Mouse (Mus musculus) erythroblast, embryonic 14.5 days (primary cell): ENCODE results near the gene Pum1. TPM values are rescaled to one million over a fixed set of nuclear protein-coding genes. Genes with fewer than 3 reads are reported as not detected.

Experiments used
- H3K27me3 ChIP-seq: 2 replicates; pipeline ENCODE4 v1.6.1; 2012; ENCODE audit warnings: inconsistent platforms; ENCODE audit not compliant: control insufficient read depth
- H3K36me3 ChIP-seq: 2 replicates; pipeline ENCODE4 v1.6.1; 2012; ENCODE audit warnings: mild to moderate bottlenecking, inconsistent platforms; ENCODE audit not compliant: control insufficient read depth
- H3K4me1 ChIP-seq: 2 replicates; pipeline ENCODE4 v1.6.1; 2012; ENCODE audit warnings: inconsistent platforms; ENCODE audit not compliant: control insufficient read depth
- H3K4me3 ChIP-seq: replicated peaks from 2 replicates; pipeline ENCODE3; 2012; ENCODE audit warnings: moderate library complexity, mild to moderate bottlenecking, inconsistent platforms
- H3K9me3 ChIP-seq: 2 replicates; pipeline ENCODE4 v1.6.1; 2012; ENCODE audit warnings: low read length, inconsistent platforms, mixed read lengths; ENCODE audit not compliant: control insufficient read depth
- GATA1 ChIP-seq: IDR thresholded peaks from 2 replicates; pipeline ENCODE4 v1.6.1; 2012; ENCODE audit warnings: low read length, inconsistent platforms, mixed read lengths
- TAL1 ChIP-seq: IDR thresholded peaks from 3 replicates; pipeline ENCODE4 v1.6.1; 2012; ENCODE audit warnings: low read length, inconsistent platforms, mixed read lengths
- polyA plus RNA-seq: library from polyadenylated mRNA; stranded (reverse); fragments of >175 nt; gene quantifications from 2 replicates; pipeline ENCODE4 v1.2.3, GENCODE M21; 2012

The Pum1 gene
- polyA plus RNA-seq, 1 experiment = 3.1 TPM

GRCm38 (mm10) chr4:130745561-130746306, 82.6 kb downstream of the Pum1 start:
- Histone ChIP-seq H3K9me3 (no peaks in the 10 kb centered on the region), H3K36me3 (peaks cover 100% of the 10 kb centered on the region), H3K4me1 (peaks cover 2% of the 10 kb centered on the region), H3K4me3 (no peak overlapping the region), H3K27me3 (no peaks in the 10 kb centered on the region)
- TF ChIP-seq GATA1 (no peak), TAL1 (no peak)

GRCm38 (mm10) chr4:130749566-130749965, 86.4 kb downstream of the Pum1 start:
- H3K4me3 ChIP-seq = no peak overlapping the region
- no peaks in the 10 kb centered on the region for H3K9me3 ChIP-seq
- peaks cover 100% of the 10 kb centered on the region for H3K36me3 ChIP-seq

DNA sequence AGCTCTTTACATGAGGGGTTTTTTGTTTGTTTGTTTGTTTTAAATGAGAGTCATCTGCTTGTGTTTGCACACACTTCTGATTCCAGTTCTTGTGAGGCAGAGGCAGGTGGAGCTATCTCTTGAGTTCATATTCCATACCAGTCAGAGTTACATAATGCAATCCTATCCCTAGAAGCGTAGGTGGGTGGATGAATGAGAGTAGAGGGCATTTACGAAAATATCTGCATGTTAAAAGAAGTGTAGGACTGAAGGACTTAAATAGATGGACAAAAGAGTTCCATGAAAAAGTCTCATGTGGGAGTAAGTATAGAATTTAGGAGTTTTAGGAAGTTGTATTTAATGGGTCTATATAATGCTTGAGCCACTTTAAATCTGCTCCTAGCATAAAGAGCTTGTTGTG, 88.8 kb downstream of the Pum1 start:
- Histone ChIP-seq H3K36me3 (peaks cover 99% of the 10 kb centered on the region), H3K4me3 (no peak overlapping the region), H3K9me3 (no peaks in the 10 kb centered on the region), H3K27me3 (no peaks in the 10 kb centered on the region), H3K4me1 (no peaks in the 10 kb centered on the region)
- TF ChIP-seq GATA1 = no peak
- no peak for TF ChIP-seq TAL1

More at GRCm38 (mm10) chr4:130749566-130749965, 86.4 kb downstream of the Pum1 start:
- Histone ChIP-seq H3K27me3 (no peaks in the 10 kb centered on the region), H3K4me1 (no peaks in the 10 kb centered on the region; the same call in 1 of the 2 replicates)
- TF ChIP-seq GATA1 (no peak), TAL1 (no peak)

DNA sequence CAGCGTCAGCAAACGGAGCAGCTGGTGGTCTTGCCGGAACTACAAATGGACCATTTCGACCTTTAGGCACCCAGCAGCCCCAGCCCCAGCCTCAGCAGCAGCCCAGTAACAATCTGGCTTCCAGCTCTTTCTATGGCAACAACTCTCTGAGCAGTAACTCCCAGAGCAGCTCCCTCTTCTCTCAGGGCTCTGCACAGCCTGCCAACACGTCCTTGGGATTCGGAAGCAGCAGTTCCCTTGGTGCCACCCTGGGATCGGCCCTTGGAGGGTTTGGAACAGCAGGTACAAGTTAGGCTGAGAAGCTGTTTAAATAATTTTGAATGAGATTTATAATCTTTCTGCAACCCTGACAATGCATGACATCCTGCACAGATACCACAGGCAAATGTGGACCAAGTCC, 89.5 kb downstream of the Pum1 start:
- no peaks in the 10 kb centered on the region for H3K4me1 ChIP-seq
- H3K4me3 ChIP-seq = no peak overlapping the region
- no peaks in the 10 kb centered on the region for H3K9me3 ChIP-seq
- peaks cover 99% of the 10 kb centered on the region for H3K36me3 ChIP-seq
- no peaks in the 10 kb centered on the region for H3K27me3 ChIP-seq
- no peak for TF ChIP-seq TAL1
- no peak for TF ChIP-seq GATA1

DNA sequence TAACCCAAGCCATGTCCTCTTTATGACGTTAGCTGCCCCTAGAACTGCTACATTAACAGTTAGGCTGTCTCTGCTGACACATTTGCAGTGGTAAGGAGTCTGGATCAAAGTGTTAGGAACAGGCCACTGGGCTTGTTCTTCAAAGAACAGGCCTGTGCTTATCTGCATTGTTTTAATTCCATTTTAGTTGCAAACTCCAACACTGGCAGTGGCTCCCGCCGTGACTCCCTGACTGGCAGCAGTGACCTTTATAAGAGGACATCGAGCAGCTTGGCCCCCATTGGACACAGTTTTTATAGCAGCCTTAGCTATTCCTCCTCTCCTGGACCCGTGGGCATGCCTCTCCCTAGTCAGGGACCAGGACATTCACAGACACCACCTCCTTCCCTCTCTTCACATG, 90.6 kb downstream of the Pum1 start:
- Histone ChIP-seq H3K36me3 (peaks cover 99% of the 10 kb centered on the region), H3K9me3 (no peaks in the 10 kb centered on the region), H3K4me1 (no peaks in the 10 kb centered on the region), H3K27me3 (no peaks in the 10 kb centered on the region), H3K4me3 (no peak overlapping the region)
- TF ChIP-seq TAL1 (no peak), GATA1 (no peak)

GRCm38 (mm10) chr4:130754776-130755175, 91.7 kb downstream of the Pum1 start:
- Histone ChIP-seq H3K4me3 (no peak overlapping the region), H3K4me1 (no peaks in the 10 kb centered on the region), H3K9me3 (no peaks in the 10 kb centered on the region), H3K36me3 (peaks cover 99% of the 10 kb centered on the region), H3K27me3 (no peaks in the 10 kb centered on the region)
- no peak for TF ChIP-seq TAL1
- no peak for TF ChIP-seq GATA1

- TF ChIP-seq GATA1 (no peak), TAL1 (no peak)
These were observed 96.8 kb downstream of the Pum1 start for GRCm38 (mm10) chr4:130759875-130760274.

DNA sequence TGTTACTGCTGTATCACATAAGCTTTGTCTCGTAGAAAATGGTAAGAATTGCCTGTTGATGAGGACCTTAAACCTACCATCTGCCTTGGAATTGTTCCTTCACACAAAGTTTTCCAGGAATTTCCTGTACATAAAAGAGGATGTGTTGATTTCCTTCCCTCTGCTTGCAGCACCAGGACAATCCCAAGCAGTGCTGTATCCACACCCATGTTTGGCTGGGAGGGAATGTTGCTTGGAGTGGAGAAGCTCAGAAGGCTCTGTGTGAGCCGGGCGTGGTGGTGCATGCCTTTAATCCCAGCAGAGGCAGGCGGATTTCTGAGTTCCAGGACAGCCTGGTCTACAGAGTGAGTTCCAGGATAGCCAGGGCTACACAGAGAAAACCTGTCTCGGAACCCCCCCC, 98.7 kb downstream of the Pum1 start:
- Histone ChIP-seq H3K4me3 (no peak overlapping the region), H3K4me1 (peaks cover 12% of the 10 kb centered on the region), H3K9me3 (no peaks in the 10 kb centered on the region), H3K27me3 (no peaks in the 10 kb centered on the region), H3K36me3 (peaks cover 99% of the 10 kb centered on the region)
- TF ChIP-seq GATA1 (no peak), TAL1 (no peak)

More at GRCm38 (mm10) chr4:130759875-130760274, 96.8 kb downstream of the Pum1 start:
- Histone ChIP-seq H3K36me3 (peaks cover 99% of the 10 kb centered on the region), H3K4me1 (peaks cover 2% of the 10 kb centered on the region; the same call in 1 of the 2 replicates), H3K27me3 (no peaks in the 10 kb centered on the region), H3K4me3 (no peak overlapping the region), H3K9me3 (no peaks in the 10 kb centered on the region)

DNA sequence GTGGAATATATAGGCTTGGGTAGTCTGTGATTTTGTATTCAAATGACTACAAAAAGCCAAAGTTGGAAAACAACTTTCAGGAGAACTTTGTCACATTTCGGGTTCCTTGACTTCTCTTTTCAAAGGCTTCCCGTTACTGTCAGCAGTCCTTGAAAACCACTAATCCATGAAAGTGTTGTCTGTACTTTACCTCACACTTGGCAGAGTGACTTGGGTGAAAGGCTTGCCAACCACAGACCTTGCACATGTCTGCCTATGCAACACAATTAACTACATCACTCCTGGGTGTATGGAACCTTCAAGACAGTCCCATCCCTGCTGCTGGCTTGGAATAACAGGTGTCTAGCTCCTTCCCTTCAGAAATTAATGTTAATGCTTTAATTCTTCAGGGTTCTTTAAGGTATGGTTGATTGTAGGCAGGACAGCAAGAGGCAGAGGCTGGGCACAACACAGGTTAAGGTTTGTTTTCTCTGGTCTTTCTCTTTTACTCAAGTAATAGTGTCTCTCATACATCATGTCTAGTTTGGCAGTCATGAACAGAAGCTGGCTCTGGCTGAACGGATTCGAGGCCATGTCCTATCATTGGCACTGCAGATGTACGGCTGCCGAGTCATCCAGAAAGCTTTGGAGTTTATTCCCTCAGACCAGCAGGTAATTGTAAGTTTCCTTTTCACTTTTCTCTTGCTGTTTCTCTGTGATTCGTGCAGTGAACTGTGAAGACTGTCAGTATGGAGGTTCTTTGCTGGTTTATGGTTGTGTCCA, 102.5 kb downstream of the Pum1 start:
- TF ChIP-seq GATA1 (no peak), TAL1 (no peak)
- H3K36me3 ChIP-seq = peaks cover 98% of the 10 kb centered on the region
- H3K9me3 ChIP-seq = no peaks in the 10 kb centered on the region
- H3K27me3 ChIP-seq = no peaks in the 10 kb centered on the region
- no peak overlapping the region for H3K4me3 ChIP-seq
- H3K4me1 ChIP-seq = peaks cover 12% of the 10 kb centered on the region
